Mouse (Mus musculus) liver, postnatal 0 days (tissue): ENCODE results near the gene Sephs1. TPM values are rescaled to one million over a fixed set of nuclear protein-coding genes. Genes with fewer than 3 reads are reported as not detected.

Source experiments
- ATAC-seq: fragments of 200-750 bp; cut with Nextera tagmentation; 2 replicates; pipeline ENCODE4 v1.8.0; 2017; ENCODE audit warnings: mild to moderate bottlenecking, moderate library complexity
- DNase-seq: peaks from one replicate; pipeline ENCODE4 v3.0.0-alpha.2; 2016
- H3K27ac ChIP-seq: fragments of 300-500 bp; sonication (generic); 2 replicates; pipeline ENCODE4 v1.5.1; 2014; ENCODE audit warnings: antibody characterized with exemption, moderate library complexity, mild to moderate bottlenecking, low read depth
- H3K27me3 ChIP-seq: fragments of 300-500 bp; sonication (generic); 2 replicates; pipeline ENCODE4 v1.6.1; 2014; ENCODE audit warnings: low read length, control low read depth, mixed read lengths; ENCODE audit not compliant: insufficient read depth
- H3K36me3 ChIP-seq: fragments of 300-500 bp; sonication (generic); replicated peaks from 2 replicates; pipeline ENCODE4 v1.6.1; 2014; ENCODE audit warnings: mild to moderate bottlenecking, control low read depth, low read length, moderate library complexity, mixed read lengths; ENCODE audit not compliant: insufficient read depth
- H3K4me1 ChIP-seq: fragments of 300-500 bp; sonication (generic); 2 replicates; pipeline ENCODE4 v1.6.1; 2014; ENCODE audit warnings: antibody characterized with exemption, mild to moderate bottlenecking, control low read depth; ENCODE audit not compliant: insufficient read depth
- H3K4me2 ChIP-seq: fragments of 300-500 bp; sonication (generic); 2 replicates; pipeline ENCODE4 v1.6.1; 2014; ENCODE audit warnings: low read depth, mild to moderate bottlenecking, low read length, moderate library complexity, mixed read lengths
- H3K4me3 ChIP-seq: fragments of 300-500 bp; sonication (generic); 2 replicates; pipeline ENCODE4 v1.5.1; 2014; ENCODE audit warnings: low read depth, low read length
- H3K9ac ChIP-seq: fragments of 300-500 bp; sonication (generic); replicated peaks from 2 replicates; pipeline ENCODE4 v1.6.1; 2014; ENCODE audit warnings: mild to moderate bottlenecking, moderate library complexity
- H3K9me3 ChIP-seq: fragments of 300-500 bp; sonication (generic); 2 replicates; pipeline ENCODE4 v1.6.1; 2016; ENCODE audit warnings: mild to moderate bottlenecking, control low read depth, low read length, mixed read lengths
- CTCF ChIP-seq: sonication (generic); IDR thresholded peaks from 2 replicates; pipeline ENCODE4 v1.5.1; 2016; ENCODE audit warnings: antibody characterized with exemption, low read depth
- EP300 ChIP-seq: IDR thresholded peaks from 2 replicates; pipeline ENCODE4 v1.6.1; 2016; ENCODE audit warnings: antibody characterized with exemption, low read depth, mild to moderate bottlenecking
- WGBS: fragments of 180-500 bp; shearing (Covaris S2); extraction: QIAGEN DNeasy Blood & Tissue Kit; methylation state at CpG from one replicate; pipeline ENCODE4 v1.1.7; 2014; ENCODE audit not compliant: insufficient replicate concordance; 5-methylcytosine and 5-hydroxymethylcytosine counted together
- polyA plus RNA-seq: library from polyadenylated mRNA; unstranded; fragments of >200 nt; fragmentation: Nextera tagmentation; extraction: Ambion mirVana; gene quantifications from 2 replicates; pipeline ENCODE4 v1.2.1, GENCODE M21; 2015

Sephs1 gene
- polyA plus RNA-seq, 1 experiment from 2014 or later: 23.8 TPM

DNA sequence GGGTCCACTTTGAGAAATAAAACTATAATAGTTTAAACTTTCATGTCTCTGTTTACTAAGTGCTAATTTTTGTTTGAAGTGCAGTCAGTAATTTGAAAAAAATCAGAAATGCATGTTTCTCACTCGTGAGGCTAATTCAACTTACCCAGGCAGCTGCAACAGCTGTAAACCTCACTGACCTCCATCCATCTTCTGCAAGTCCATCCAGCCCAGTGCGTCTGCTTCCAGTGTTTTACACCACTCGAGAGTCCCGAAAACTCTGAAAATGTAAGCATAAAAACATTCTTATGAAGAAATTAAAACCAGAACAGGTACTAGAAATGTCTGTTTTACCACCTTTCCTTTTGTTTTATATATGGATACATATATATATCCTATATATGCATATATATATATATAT, 29.2 kb downstream of the Sephs1 start:
- DNase-seq: no peak
- WGBS: 80% methylated on average over 4 of the region's 4 CpGs

DNA sequence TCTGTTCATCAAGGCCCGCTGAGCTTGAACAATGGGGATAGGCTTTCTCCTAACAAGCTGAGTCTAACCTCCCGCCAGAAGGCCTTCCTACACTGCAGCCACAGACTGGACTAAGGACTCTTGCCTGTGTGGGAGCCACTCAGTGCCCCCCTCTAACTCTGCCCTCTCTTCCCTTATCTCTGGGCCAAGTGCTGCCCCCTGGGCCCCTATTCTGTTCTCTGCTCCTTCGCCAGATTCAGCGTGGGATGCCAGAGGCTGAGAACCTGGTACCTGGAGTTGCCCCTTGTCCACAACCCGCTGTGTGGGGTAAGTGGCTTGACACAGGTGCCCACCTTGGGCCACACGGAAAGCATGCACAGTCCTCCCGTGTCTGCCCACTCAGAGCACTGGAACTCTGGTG, 32.6 kb downstream of the Sephs1 start:
- Histone ChIP-seq H3K4me2 (no peak overlapping the region), H3K27me3 (no peaks in the 10 kb centered on the region), H3K9ac (no peak overlapping the region), H3K4me3 (no peak overlapping the region), H3K9me3 (no peaks in the 10 kb centered on the region), H3K36me3 (no peaks in the 10 kb centered on the region), H3K27ac (no peak overlapping the region), H3K4me1 (peaks cover 5% of the 10 kb centered on the region)
- DNase-seq: no peak
- 81% methylated on average over 7 of the region's 7 CpGs for WGBS
- no peak for ATAC-seq
- TF ChIP-seq CTCF: no peak

More for the DNA sequence above, 29.2 kb downstream of the Sephs1 start:
- Histone ChIP-seq H3K4me3 (no peak overlapping the region), H3K4me1 (no peaks in the 10 kb centered on the region), H3K9ac (no peak overlapping the region), H3K27ac (no peak overlapping the region), H3K27me3 (no peaks in the 10 kb centered on the region), H3K9me3 (no peaks in the 10 kb centered on the region), H3K4me2 (no peak overlapping the region), H3K36me3 (peaks cover 23% of the 10 kb centered on the region)
- TF ChIP-seq CTCF (no peak), EP300 (no peak)
- ATAC-seq: no peak

DNA sequence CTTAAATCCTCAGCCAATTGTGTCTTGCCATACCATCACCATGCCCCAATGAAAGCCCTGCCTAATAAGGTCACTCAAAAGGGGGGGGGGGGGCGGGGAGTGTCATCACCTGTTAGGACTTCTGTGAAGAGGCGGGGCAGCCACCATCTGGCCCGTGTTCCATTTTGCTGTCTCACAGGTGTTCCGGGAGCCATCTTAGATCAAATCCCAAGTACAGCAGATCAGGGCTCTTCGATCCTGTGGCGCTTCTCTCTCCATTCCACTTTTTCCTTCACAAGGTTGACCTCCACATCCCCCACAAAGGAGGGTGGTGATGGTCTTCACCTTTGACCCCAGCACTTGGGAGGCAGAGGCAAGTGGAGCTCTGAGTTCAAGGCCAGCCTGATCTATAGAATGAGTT, 34.7 kb downstream of the Sephs1 start:
- peaks cover 14% of the 10 kb centered on the region for H3K4me1 ChIP-seq
- H3K27me3 ChIP-seq: no peaks in the 10 kb centered on the region
- no peaks in the 10 kb centered on the region for H3K9me3 ChIP-seq
- H3K27ac ChIP-seq: no peak overlapping the region
- H3K4me3 ChIP-seq: no peak overlapping the region
- H3K36me3 ChIP-seq: no peaks in the 10 kb centered on the region
- H3K9ac ChIP-seq: no peak overlapping the region
- 84% methylated on average over 6 of the region's 6 CpGs for WGBS
- DNase-seq: no peak
- no peak for ATAC-seq
- no peak for TF ChIP-seq CTCF
- no peak for TF ChIP-seq EP300
- no peak overlapping the region for H3K4me2 ChIP-seq

DNA sequence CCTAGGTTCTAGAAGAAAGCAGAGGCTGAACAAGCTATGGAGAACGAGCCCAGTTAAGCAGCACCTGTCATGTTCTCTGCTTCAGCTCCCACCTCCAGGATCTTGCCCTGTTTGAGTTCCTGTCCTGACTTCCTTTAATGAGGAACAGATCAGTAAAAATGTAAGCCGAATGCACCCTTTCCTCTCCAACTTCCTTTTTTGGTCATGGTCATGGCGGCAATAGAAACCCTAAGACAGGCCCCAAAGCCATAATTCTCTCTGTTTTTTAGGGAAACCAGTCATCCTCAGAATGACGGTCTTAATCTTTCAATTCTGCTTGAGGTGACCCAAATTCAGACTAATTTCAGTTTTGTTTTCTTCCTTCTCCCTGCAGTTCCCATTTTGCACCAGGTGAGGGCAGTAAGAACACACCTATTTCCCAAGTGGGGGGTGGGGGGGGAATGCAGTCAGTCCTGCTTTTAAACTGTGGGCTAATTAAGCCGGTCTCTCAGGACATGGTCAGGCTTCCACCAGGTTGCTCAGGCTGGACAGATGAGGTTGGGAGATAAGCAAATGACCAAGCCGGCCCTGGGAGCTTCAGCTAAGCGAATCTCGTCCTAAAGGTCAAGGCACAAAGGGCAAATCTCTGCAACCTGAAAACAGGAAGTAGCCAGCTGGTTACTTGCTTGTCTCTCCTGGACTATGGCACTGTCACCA, 36.1 kb downstream of the Sephs1 start:
- peak; percentile 87 for TF ChIP-seq CTCF
- TF ChIP-seq EP300: no peak; the same call in 1 of the 2 replicates
- Histone ChIP-seq H3K9ac (peak overlapping the region; percentile 17), H3K4me3 (peak overlapping the region; percentile 3; the same call in 1 of the 2 replicates), H3K4me2 (peak overlapping the region; percentile 53), H3K36me3 (no peaks in the 10 kb centered on the region), H3K9me3 (no peaks in the 10 kb centered on the region), H3K27me3 (no peaks in the 10 kb centered on the region), H3K27ac (peak overlapping the region; percentile 91), H3K4me1 (peaks cover 14% of the 10 kb centered on the region)
- WGBS: 7% methylated on average over 8 of the region's 8 CpGs
- ATAC-seq: peak; percentile 67
- DNase-seq: peak; percentile 72

DNA sequence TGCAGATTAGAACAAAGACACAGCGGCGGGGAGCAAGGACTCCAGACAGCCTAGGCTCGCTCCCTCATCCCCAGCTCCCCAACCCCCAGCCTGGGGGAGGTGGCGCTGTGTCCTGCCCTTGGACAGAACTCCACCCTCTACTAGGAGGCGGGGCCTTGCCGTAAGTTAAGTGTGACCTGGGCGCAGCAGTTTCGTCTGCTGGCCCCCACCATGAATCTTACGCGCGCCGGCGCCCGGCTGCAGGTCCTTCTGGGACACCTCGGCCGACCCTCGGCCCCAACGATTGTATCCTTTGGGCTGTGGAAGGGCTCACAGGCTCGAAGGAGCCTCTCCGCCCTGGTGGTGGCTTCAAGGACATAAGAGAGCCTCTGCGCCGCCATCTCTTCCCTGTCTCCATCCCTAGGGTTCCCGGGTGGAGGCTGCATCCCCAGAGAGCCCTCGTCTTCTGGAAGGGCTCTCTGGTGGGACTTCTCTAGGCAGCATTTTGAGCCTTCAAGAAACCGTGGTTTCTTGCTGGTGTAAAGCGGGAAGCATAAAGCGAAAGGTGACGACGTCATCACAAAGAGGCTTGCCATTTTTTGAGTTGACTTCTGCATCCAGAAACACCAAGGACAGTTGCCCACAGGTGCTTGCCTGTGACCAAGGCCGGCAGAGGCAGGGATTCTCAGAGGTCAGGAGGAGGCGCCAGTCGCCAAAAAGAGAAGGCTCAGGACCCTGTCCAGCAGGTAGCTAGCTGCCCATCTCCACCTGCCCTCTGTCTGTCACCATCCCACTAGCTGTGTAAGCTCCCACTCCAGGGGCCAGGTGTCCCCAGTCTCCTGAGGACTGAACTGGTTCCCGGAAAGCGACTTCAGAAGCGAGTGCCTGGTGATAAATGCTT, 37.7 kb downstream of the Sephs1 start, which contains the start of gene Phyh:
TSS of gene Phyh (plus strand) at position 160 of the 880 bp plus-strand sequence.
- peak within 1 kb of the TSS; percentile 68 for H3K9ac ChIP-seq
- no peaks in the 10 kb centered on the region for H3K27me3 ChIP-seq
- H3K4me2 ChIP-seq: peak within 1 kb of the TSS; percentile 79
- no peaks in the 10 kb centered on the region for H3K9me3 ChIP-seq
- TF ChIP-seq EP300 (no peak), CTCF (peak; percentile 60)
- H3K4me1 ChIP-seq: peaks cover 14% of the 10 kb centered on the region
- WGBS: 9% methylated on average over 35 of the region's 35 CpGs
- H3K27ac ChIP-seq: peak within 1 kb of the TSS; percentile 91
- DNase-seq (peak; percentile 89), ATAC-seq (peak; percentile 73)
- H3K4me3 ChIP-seq: peak within 1 kb of the TSS; percentile 56
- no peaks in the 10 kb centered on the region for H3K36me3 ChIP-seq

DNA sequence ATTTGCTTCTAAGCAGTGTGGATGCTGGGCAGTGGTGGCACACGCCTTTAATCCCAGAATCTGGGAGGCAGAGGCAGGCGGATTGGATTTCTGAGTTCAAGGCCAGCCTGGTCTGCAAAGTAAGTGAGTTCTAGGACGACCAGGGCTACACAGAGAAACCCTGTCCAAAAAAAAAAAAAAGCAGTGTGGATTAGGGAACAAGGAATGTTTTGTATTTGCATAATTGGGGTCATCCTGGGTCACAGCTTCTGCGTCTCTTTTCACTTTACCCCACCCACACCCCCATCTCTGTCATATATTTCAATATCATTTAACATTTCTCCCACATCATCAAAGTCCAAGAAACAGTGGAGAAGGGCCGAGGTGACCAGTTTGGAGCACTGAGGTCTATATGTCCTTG, 39.7 kb downstream of the Sephs1 start:
- no peak for TF ChIP-seq CTCF
- TF ChIP-seq EP300: no peak
- H3K4me2 ChIP-seq: peak overlapping the region; percentile 27; the same call in 1 of the 2 replicates
- 66% methylated on average over 5 of the region's 5 CpGs for WGBS
- H3K4me1 ChIP-seq: peaks cover 14% of the 10 kb centered on the region
- no peaks in the 10 kb centered on the region for H3K27me3 ChIP-seq
- peak overlapping the region; percentile 91 for H3K27ac ChIP-seq
- ATAC-seq: no peak
- no peak overlapping the region for H3K9ac ChIP-seq
- H3K9me3 ChIP-seq: no peaks in the 10 kb centered on the region
- peaks cover 4% of the 10 kb centered on the region for H3K36me3 ChIP-seq
- no peak for DNase-seq
- H3K4me3 ChIP-seq: no peak overlapping the region
